Mouse (Mus musculus) ovary, adult 10 weeks (tissue): ENCODE results near the gene Btn2a2. TPM values are rescaled to one million over a fixed set of nuclear protein-coding genes. Genes with fewer than 3 reads are reported as not detected.

Experiments used
- polyA plus RNA-seq: library from polyadenylated mRNA; stranded (reverse); fragments of 350-450 nt; fragmentation: Illumina TruSeq; extraction: RNeasy Lipid Tissue Mini Kit (QIAGEN cat#74804); gene quantifications from one replicate; pipeline ENCODE4 v1.2.3, GENCODE M21; 2014

Gene Btn2a2
- polyA plus RNA-seq, result not detected

GRCm38 (mm10) chr13:23488400-23489322 lies at the start of gene Btn2a2:
Gene Btn2a2 (minus strand): TSS chr13:23488857.

GRCm38 (mm10) chr13:23535137-23536075 lies 46.7 kb upstream of the Btn2a2 start, which contains the start of gene Hist1h3g:
Gene Hist1h3g (plus strand): TSS chr13:23535422.

GRCm38 (mm10) chr13:23533560-23534367 lies 45.1 kb upstream of the Btn2a2 start, which contains the start of gene Hist1h2af:
Gene Hist1h2af (plus strand): TSS chr13:23533906.

GRCm38 (mm10) chr13:23530901-23531875 lies 42.5 kb upstream of the Btn2a2 start, which contains the start of gene Hist1h4h:
Gene Hist1h4h (plus strand): TSS chr13:23531050.

GRCm38 (mm10) chr13:23465600-23466109 lies 23.0 kb downstream of the Btn2a2 start, which contains the start of gene Btn1a1:
Gene Btn1a1 (minus strand): TSS chr13:23465901.

Other genes starting within 250 kb of the Btn2a2 start
- not detected for gene Vmn1r223, start 241.7 kb downstream of the Btn2a2 start, polyA plus RNA-seq
- 155 TPM for gene Zfp322a, start 119.6 kb downstream of the Btn2a2 start, polyA plus RNA-seq
- gene Abt1, start 65.0 kb downstream of the Btn2a2 start, polyA plus RNA-seq, result 3.4 TPM
- gene Btn1a1, start 23.0 kb downstream of the Btn2a2 start, polyA plus RNA-seq, result 0.17 TPM
- gene Hist1h4h, start 42.2 kb upstream of the Btn2a2 start, polyA plus RNA-seq, result not detected
- gene Hist1h2af, start 45.0 kb upstream of the Btn2a2 start, polyA plus RNA-seq, result not detected
- not detected for gene Hist1h3g, start 46.6 kb upstream of the Btn2a2 start, polyA plus RNA-seq
- gene Hist1h2bh, start 54.5 kb upstream of the Btn2a2 start, polyA plus RNA-seq, result 1.00 TPM
- gene Hist1h3f, start 55.2 kb upstream of the Btn2a2 start, polyA plus RNA-seq, result not detected
- not detected for gene Hist1h4f, start 62.8 kb upstream of the Btn2a2 start, polyA plus RNA-seq
- gene Hist1h1d, start 64.4 kb upstream of the Btn2a2 start, polyA plus RNA-seq, result 0.14 TPM
- gene Hist1h3e, start 73.5 kb upstream of the Btn2a2 start, polyA plus RNA-seq, result not detected
- 0.80 TPM for gene Hist1h2ae, start 82.4 kb upstream of the Btn2a2 start, polyA plus RNA-seq
- gene Hist1h2bg, start 82.5 kb upstream of the Btn2a2 start, polyA plus RNA-seq, result not detected
- not detected for gene Hist1h2bf, start 85.3 kb upstream of the Btn2a2 start, polyA plus RNA-seq
- gene Hist1h2ad, start 85.5 kb upstream of the Btn2a2 start, polyA plus RNA-seq, result not detected
- gene Hist1h3d, start 86.9 kb upstream of the Btn2a2 start, polyA plus RNA-seq, result 0.37 TPM
- 0.57 TPM for gene Hist1h4d, start 92.7 kb upstream of the Btn2a2 start, polyA plus RNA-seq
- 3.4 TPM for gene Hist1h2be, start 132.3 kb upstream of the Btn2a2 start, polyA plus RNA-seq
- 0.40 TPM for gene Hist1h1e, start 133.7 kb upstream of the Btn2a2 start, polyA plus RNA-seq
- 0.83 TPM for gene Hist1h2ac, start 195.1 kb upstream of the Btn2a2 start, polyA plus RNA-seq
- 68.0 TPM for gene Hist1h2bc, start 195.3 kb upstream of the Btn2a2 start, polyA plus RNA-seq
- not detected for gene Hist1h1t, start 207.0 kb upstream of the Btn2a2 start, polyA plus RNA-seq
- not detected for gene Hist1h4c, start 209.6 kb upstream of the Btn2a2 start, polyA plus RNA-seq
- gene Hfe, start 222.0 kb upstream of the Btn2a2 start, polyA plus RNA-seq, result 24.7 TPM
- gene Hist1h1c, start 250.0 kb upstream of the Btn2a2 start, polyA plus RNA-seq, result 9.9 TPM